Mouse (Mus musculus): ENCODE data around the gene Rabgap1.

GRCm38 (mm10) chr2:37529397-37529796, 86.3 kb downstream of the Rabgap1 start:
- TF ChIP-seq CTCF (IDR thresholded peaks at IDR 0.05; ENCODE audit: insufficient read depth, low read length) (no peak), POLR2A (IDR thresholded peaks at IDR 0.05; ENCODE audit: borderline replicate concordance, extremely low read depth, low read depth, low read length) (no peak)

Measured in lung, adult 2 months (tissue).